Mouse (Mus musculus) left cerebral cortex, adult 11 months (tissue): Measurements from ENCODE around the gene Dph3.
A peak's percentile ranks its signal among the peaks of the same experiment; 100 is the strongest.

Experiments used
- DNase-seq: peaks from one replicate; pipeline ENCODE4 v3.0.0; 2022; ENCODE audit warnings: low spot score

The Dph3 gene

GRCm38 (mm10) chr14:32084761-32085485, 606 bp downstream of the Dph3 start, which contains the start of gene Oxnad1:
Gene Oxnad1 (plus strand): TSS chr14:32085374.
- no peak for DNase-seq

GRCm38 (mm10) chr14:32083466-32083865, 2.1 kb downstream of the Dph3 start:
- no peak for DNase-seq

GRCm38 (mm10) chr14:32082891-32083290, 2.6 kb downstream of the Dph3 start:
- no peak for DNase-seq

GRCm38 (mm10) chr14:32081026-32081425, 4.5 kb downstream of the Dph3 start:
- no peak for DNase-seq

GRCm38 (mm10) chr14:32076896-32077575, 8.5 kb downstream of the Dph3 start:
- peak; percentile 33 for DNase-seq

- DNase-seq, result no peak
Measured at GRCm38 (mm10) chr14:32073901-32074300, 11.6 kb downstream of the Dph3 start.

- DNase-seq, result peak; percentile 71
Measured at GRCm38 (mm10) chr14:32073211-32073685, 12.3 kb downstream of the Dph3 start.

- DNase-seq, result no peak
Measured at GRCm38 (mm10) chr14:32072807-32073206, 12.7 kb downstream of the Dph3 start.

- DNase-seq, result no peak
Measured at GRCm38 (mm10) chr14:32061398-32061797, 24.1 kb downstream of the Dph3 start.

GRCm38 (mm10) chr14:32057664-32058063, 27.9 kb downstream of the Dph3 start:
- DNase-seq, result no peak

- DNase-seq, result no peak
Measured at GRCm38 (mm10) chr14:32056675-32057074, 28.9 kb downstream of the Dph3 start.

- DNase-seq, result no peak
Measured at GRCm38 (mm10) chr14:32055781-32056180, 29.7 kb downstream of the Dph3 start.

GRCm38 (mm10) chr14:32054788-32055187, 30.7 kb downstream of the Dph3 start:
- DNase-seq, result no peak

GRCm38 (mm10) chr14:32053895-32054294, 31.6 kb downstream of the Dph3 start:
- DNase-seq, result no peak

GRCm38 (mm10) chr14:32050171-32050570, 35.4 kb downstream of the Dph3 start:
- DNase-seq, result no peak

GRCm38 (mm10) chr14:32046357-32046756, 39.2 kb downstream of the Dph3 start:
- no peak for DNase-seq

- DNase-seq, result no peak
Measured at GRCm38 (mm10) chr14:32042108-32042507, 43.4 kb downstream of the Dph3 start.

- no peak for DNase-seq
Measured at GRCm38 (mm10) chr14:32037661-32038252, 47.8 kb downstream of the Dph3 start.

- no peak for DNase-seq
Measured at GRCm38 (mm10) chr14:32036482-32036881, 49.0 kb downstream of the Dph3 start.

GRCm38 (mm10) chr14:32032522-32032921, 53.0 kb downstream of the Dph3 start:
- peak; percentile 29 for DNase-seq
